Mouse (Mus musculus) gastrocnemius, postnatal 4 days (tissue): Measurements from ENCODE around the gene Gm42742. TPM values are rescaled to one million over a fixed set of nuclear protein-coding genes. Genes with fewer than 3 reads are reported as not detected.
A peak's percentile ranks its signal among the peaks of the same experiment; 100 is the strongest.

ENCODE experiments used
- DNase-seq, 2 experiments: peaks; one replicate each; pipeline ENCODE4 v3.0.0; 2021 to 2022; ENCODE audit warnings: low spot score in 2 of 2, mixed read lengths in 2 of 2
- total RNA-seq, 2 experiments: library from RNA; stranded (reverse); gene quantifications; 2 replicates each; pipeline ENCODE4 v1.2.3; 2021

Gm42742 gene
- total RNA-seq, 2 experiments from 2014 or later = 26.0 to 26.6 TPM

GRCm38 (mm10) chr7:127020491-127020890, 406 bp downstream of the Gm42742 start:
- DNase-seq = no peak

- DNase-seq = no peak
Observed at GRCm38 (mm10) chr7:127020031-127020430, 866 bp downstream of the Gm42742 start.

DNA sequence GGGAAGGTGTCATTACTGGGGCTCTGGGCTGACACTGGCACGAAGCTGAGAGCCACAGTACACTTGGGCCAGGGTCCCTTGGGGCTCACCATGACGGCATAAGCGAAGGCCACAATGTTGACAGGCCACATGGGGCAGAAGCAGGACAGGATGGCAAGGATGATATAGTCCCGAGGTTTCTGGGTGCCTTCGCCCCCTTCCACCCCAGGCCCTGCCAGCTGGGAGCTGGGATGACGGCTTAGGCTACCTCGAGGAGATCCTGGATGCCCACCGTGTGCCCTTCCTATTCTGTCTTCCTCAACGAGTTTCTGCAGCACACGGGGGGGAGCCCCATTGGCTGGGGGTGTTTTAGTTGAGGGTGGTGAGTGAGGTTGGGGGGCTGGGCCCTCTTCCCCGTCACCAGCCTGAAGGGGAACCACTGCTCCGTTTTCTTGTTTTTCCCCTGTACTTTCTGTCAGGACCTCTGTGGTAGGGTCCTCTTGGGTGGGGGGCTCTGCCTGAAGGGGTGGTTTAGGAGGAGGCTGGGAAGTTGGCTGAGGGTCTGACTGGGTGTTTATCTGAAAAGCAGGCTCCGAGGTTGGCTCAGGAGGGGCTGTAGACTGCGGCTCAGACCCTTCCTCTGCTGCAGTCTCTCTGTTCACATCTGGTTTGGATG, 1.5 kb downstream of the Gm42742 start:
- no peak for DNase-seq

DNA sequence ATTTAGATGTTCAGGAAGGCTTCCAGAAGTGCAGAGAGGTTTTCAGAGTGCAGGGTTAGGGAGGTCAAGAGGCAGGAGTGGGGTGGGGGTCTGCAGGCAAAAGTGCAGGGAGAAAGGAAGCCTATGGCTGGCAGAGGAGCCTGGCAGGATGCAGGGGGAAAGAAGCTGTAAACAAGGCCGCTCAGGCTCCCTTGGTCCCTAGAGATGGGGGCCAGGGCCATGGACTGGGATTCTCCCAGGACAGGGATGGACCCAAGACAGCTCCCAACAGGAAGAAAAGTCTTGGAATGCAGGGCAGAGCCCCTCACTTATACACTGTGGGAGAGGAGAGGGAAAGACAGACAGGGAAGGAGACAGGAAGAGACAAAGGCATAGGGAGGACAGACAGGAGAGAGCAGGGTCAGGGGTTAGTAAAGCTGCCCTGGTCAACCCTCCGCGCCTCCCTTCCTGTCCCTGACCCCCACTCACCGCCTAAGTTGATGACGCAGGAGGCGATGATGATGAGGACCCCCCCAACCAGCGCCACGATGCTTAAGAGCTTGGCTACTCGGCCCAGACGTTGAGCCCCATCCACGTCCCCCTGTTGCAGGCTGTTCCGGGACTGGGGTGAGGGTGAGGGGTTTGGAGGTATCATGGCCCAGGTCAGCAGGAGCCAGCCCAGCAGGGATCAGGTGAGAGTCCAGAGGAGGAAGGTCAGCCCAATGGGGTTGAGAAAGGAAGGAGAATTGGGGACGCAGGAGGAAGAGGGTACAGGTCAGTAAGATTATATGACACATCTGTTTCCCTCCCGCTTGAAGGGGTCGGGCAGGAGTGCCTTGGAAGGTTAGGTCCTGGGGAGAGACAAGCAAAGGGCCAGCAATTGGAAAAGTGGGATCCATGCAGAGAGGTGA, 2.2 kb downstream of the Gm42742 start:
- DNase-seq = peak in 1 of 2 experiments; percentile 14

DNA sequence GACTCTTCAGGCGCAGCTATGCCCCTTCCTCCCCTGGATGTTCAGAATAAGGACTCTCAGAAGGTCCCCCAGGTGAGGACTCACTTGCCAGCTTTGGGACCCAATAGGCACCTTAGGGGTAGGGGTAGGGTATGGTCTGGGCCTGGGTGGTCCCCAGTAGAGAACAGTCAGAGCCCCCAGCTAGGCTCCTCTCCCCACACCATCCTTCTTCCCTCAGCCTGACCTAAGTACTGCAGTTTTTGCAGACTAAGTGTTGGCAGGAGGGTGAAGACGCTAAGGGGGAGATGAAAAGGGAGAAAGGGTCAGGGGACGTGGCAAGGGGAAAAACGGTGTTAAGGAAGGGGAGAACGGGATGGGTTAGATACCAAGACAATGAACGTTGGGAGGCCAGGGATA, 2.9 kb downstream of the Gm42742 start:
- no peak for DNase-seq

DNA sequence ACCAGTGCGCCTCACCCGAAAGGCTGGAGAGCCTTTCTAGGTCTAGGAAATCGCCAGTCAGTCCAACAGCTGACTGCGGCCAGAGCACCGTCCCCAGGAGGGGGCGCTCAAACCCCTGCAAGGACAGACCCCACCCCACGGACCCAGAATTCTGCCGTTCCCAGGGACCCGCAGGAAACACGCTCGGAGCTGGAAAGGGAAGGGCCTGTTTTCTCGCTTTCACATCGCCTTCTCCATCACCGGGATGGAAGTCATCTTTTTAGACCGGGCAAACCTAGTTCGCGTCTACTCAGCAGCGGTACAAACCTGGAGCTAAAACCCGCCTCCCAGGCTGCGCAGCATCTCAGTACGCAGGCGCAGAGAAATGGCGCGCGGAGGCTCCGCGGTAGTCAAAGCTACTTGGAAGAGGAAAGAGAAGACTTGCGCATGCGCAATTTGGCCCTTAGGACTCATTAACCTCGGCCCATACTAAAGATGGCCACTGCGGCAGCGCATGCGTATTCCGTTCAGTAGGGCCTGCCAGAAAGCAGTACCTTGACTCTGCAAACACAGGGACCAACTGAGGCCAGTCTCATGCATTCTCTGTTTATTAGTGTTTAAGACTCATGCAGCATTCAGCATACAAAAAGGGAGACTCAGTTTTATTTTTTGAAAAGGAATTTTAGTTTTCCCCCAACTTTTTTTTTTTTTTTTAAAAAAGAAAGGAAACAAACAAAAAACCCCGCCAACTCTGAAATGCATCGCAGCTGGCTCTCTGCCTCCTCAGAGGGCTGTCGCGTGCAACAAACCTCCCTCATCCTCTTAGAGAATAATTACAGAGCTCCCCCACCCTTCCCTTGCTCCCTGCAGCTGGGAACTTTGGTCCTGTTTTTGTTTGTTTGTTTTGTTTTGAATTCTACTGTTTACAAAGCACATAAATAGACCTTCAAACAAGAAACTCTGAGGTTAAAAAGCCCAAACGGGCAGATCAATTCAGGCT, 3.6 kb downstream of the Gm42742 start, which contains the start of gene Pagr1a:
TSS of gene Pagr1a (minus strand) at position 382 of the 979 bp plus-strand sequence.
- DNase-seq = peak; percentile 90 to 97

- DNase-seq = peak; percentile 25 to 65
Observed at GRCm38 (mm10) chr7:127016486-127016938, 4.4 kb downstream of the Gm42742 start.

GRCm38 (mm10) chr7:127016481-127016485, 4.6 kb downstream of the Gm42742 start, which contains the start of gene Pagr1b:
TSS of gene Pagr1b (minus strand) at chr7:127016484.
- no peak for DNase-seq

DNA sequence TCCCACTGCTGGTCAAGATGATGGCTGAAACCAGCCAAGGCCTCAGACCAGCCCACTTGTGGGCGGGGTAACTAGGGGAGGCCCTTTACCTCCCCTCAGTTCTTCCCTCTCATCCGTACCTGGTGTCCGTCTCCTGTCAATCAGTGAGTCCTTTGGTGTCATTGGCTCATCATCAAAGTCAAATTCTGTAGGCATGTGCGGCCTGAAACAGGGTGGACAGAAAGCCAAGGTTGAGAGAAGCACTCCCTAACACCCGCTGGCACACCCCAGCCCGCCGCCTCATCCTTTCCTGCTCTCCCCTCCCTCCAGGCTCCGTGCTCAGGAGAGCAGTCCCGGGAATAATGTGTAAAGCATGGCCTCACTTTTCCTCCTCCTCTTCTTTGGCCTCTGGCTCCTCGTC, 4.8 kb downstream of the Gm42742 start:
- DNase-seq = peak in 1 of 2 experiments; percentile 14

DNA sequence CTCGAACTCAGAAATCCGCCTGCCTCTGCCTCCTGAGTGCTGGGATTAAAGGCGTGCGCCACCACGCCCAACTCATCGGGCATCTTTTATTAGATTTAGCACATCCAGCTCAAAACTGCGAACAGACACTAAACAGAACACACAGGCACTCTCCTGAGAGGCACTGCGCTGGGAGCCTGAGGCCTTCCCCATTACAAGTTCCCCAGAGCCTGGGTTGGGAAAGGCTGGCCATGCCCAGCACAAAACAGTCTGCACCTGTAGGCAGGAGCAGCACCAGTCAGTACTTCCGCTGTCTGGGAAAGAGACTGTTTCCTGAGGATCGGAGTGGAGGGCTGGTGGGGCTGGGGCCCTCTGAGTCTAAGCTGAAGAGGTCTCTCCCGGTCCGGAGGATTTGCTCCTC, 5.9 kb downstream of the Gm42742 start:
- no peak for DNase-seq

- DNase-seq = peak in 1 of 2 experiments; percentile 54
Observed at GRCm38 (mm10) chr7:127014320-127014719, 6.6 kb downstream of the Gm42742 start, which contains the start of gene Mvp. TSS of gene Mvp (minus strand) at chr7:127014621.

- DNase-seq = no peak
Observed at GRCm38 (mm10) chr7:127013385-127013784, 7.5 kb downstream of the Gm42742 start.

- no peak for DNase-seq
Observed at GRCm38 (mm10) chr7:127012845-127013244, 8.1 kb downstream of the Gm42742 start.

DNA sequence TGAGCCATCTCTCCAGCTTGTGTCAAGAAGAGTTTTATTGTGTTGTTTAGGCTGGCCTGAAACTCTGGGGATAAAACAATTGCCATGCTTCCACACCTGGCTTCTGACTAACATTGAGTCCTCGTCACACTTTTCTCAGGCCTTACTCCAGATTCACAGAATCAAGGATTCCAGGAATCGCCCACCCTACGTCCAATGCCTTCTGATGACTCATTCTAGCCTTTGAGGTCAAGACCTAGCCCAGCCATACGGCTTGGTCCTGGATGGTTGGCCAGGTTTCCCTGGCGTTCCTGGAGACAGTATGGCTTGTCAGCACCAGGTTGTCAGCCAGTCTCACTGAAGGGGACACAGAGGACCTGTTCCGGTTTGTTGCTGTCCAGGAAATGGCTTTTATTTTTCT, 8.5 kb downstream of the Gm42742 start:
- DNase-seq = no peak

DNA sequence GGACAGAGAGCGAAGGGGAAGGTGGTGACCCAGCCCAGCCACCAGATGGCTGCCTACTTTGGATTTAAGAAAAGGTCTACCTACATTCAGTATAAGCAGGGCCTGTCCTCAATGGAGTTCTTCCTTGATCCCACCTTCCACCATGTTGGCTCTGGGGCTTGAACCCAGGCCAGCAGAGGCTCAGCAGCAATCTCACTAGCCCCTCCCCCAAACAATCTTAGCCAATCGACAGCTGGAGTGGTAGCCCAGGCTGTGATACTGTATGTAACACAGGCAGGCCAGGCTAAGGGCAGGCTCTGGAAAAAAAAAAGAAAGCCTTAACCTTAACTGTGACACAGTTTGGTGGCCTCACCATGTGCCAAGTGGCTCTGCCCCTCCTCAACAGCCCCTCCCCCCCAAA, 9.2 kb downstream of the Gm42742 start:
- no peak for DNase-seq

DNA sequence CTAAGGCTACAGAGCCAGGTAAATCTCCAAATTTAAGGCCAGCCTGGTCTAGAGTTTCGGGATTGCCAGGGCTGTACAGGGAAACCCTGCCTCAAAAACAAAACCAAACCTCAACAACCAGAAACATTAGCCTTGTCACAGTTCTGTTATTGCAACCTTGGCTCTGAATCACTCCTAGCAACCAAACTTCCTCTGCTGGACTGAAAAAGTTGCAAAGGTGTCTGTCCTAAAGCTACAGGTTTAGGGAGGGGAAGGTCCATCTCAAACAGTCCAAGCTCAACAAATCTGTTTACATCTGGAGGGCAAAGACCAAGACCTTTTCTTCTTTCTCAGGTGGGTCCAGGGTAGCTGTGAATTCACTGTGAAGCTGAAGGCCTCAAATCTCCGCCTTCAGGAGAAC, 9.8 kb downstream of the Gm42742 start:
- DNase-seq = no peak

DNA sequence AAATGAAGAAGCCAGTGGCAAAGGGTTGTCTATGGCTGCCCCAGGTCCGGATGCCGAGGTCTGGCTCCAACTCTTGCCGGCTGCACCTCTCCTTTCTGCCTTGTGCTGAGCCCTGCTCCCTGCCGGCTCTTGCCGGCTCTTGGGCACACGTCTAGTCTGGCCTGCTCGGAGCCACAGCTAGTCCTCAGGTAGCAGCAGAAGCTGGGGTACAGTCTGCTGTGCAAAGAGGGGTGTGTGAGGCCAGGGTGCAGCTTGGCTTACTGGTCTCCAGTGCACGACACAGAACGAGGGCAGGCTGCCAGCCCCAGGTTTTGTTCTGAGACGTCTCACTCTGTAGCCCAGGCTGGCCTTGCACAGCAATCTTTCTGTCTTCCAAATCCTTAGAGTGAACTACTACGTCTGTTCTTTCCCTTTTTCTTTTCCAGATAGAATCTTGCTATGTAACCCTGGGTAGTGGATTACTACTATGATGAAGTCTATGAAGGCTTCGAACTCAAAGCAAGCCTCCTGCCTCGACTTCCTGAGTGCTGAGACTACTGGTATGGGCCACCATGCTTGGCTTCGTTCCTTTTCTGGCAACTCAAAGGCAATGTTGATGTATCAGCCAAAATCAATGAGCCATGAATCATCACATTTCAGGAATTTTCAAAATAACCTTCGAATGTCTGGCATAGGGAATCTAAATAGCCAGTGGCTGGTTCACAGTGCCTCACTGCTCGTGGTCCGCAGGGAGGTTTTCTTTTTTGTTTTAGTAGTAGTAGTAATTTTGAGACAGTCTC, 11.4 kb downstream of the Gm42742 start:
- no peak for DNase-seq

GRCm38 (mm10) chr7:127008239-127009019, 12.5 kb downstream of the Gm42742 start:
- peak in 1 of 2 experiments; percentile 66 for DNase-seq

DNA sequence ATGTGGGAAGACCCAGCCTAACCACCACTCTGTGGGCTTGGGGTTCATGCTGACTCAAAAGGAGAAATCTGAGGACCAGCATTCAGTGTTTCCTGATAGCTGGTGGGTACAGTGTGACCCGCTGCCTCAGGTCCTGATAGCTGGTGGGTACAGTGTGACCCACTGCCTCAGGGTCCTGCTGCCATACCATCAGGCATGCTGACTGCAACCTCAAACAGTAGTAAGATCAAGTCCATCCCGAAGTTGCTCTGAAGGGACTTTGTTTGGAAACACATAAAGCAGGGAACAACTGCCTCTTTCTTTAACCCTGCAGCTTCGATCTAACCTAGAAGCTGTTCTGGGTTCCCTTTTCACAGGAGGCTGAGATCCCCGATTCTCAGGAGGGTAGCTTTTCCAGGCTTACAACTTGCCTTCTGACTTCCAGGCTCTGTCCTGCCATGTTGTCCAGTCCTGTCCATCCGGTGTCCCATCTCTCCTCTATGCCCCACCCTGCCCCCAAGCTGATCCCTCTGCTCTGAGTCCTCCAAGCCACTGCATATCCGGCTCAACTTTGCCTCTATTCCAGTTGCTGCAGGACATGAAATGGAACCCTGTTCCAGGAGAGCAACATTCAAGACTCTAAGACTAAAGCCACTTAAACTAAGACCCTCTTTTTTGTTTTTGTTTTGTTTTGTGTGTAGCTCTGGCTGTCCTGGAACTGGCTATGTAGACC, 13.4 kb downstream of the Gm42742 start:
- DNase-seq = no peak
